Mouse (Mus musculus) kidney, postnatal 0 days (tissue): Measurements from ENCODE around the gene Gabrr1. TPM values are rescaled to one million over a fixed set of nuclear protein-coding genes. Genes with fewer than 3 reads are reported as not detected.

ENCODE experiments used
- ATAC-seq: fragments of 200-750 bp; cut with Nextera tagmentation; replicated peaks from 2 replicates; pipeline ENCODE4 v1.8.0; 2017; ENCODE audit warnings: low read depth, moderate number of reproducible peaks, moderate TSS enrichment, moderate library complexity; ENCODE audit not compliant: low FRiP score
- DNase-seq: peaks from one replicate; pipeline ENCODE4 v3.0.0-alpha.2; 2016; ENCODE audit warnings: low spot score
- H3K27ac ChIP-seq: fragments of 300-500 bp; sonication (generic); 2 replicates; pipeline ENCODE4 v1.5.1; 2014; ENCODE audit warnings: mild to moderate bottlenecking
- H3K27me3 ChIP-seq: fragments of 300-500 bp; sonication (generic); 2 replicates; pipeline ENCODE4 v1.6.1; 2014; ENCODE audit warnings: low read length, mixed read lengths; ENCODE audit not compliant: insufficient read depth
- H3K36me3 ChIP-seq: fragments of 300-500 bp; sonication (generic); 2 replicates; pipeline ENCODE4 v1.6.1; 2014; ENCODE audit warnings: low read length, mixed read lengths; ENCODE audit not compliant: insufficient read depth
- H3K4me1 ChIP-seq: fragments of 300-500 bp; sonication (generic); replicated peaks from 2 replicates; pipeline ENCODE4 v1.6.1; 2014; ENCODE audit warnings: antibody characterized with exemption, low read length, mixed read lengths; ENCODE audit not compliant: insufficient read depth
- H3K4me2 ChIP-seq: fragments of 300-500 bp; sonication (generic); 2 replicates; pipeline ENCODE4 v1.6.1; 2014; ENCODE audit warnings: mild to moderate bottlenecking, low read length, moderate library complexity, mixed read lengths
- H3K4me3 ChIP-seq: fragments of 300-500 bp; sonication (generic); replicated peaks from 2 replicates; pipeline ENCODE4 v1.5.1; 2014; ENCODE audit warnings: low read depth, low read length
- H3K9ac ChIP-seq: fragments of 300-500 bp; sonication (generic); 2 replicates; pipeline ENCODE4 v1.6.1; 2014; ENCODE audit warnings: low read depth, low read length
- H3K9me3 ChIP-seq: fragments of 300-500 bp; sonication (generic); replicated peaks from 2 replicates; pipeline ENCODE4 v1.6.1; 2016; ENCODE audit warnings: low read length, inconsistent platforms, mixed read lengths
- CTCF ChIP-seq: IDR thresholded peaks from 2 replicates; pipeline ENCODE4 v1.5.1; 2016; ENCODE audit warnings: antibody characterized with exemption, low read depth, mild to moderate bottlenecking, moderate library complexity
- WGBS: fragments of 180-500 bp; shearing (Covaris S2); extraction: QIAGEN DNeasy Blood & Tissue Kit; methylation state at CpG from one replicate; pipeline ENCODE4 v1.1.7; 2014; 5-methylcytosine and 5-hydroxymethylcytosine counted together
- polyA plus RNA-seq: library from polyadenylated mRNA; unstranded; fragments of >200 nt; fragmentation: Nextera tagmentation; extraction: Ambion mirVana; gene quantifications from 2 replicates; pipeline ENCODE4 v1.2.1, GENCODE M21; 2015

Gene Gabrr1
- polyA plus RNA-seq, 1 experiment from 2014 or later: not detected

- TF ChIP-seq CTCF: no peak
- Histone ChIP-seq H3K36me3 (no peaks in the 10 kb centered on the region), H3K4me1 (0 out of 2 replicates have a peak, but pooled peaks cover 5% of the 10 kb centered on the region), H3K9ac (no peak overlapping the region), H3K27me3 (no peaks in the 10 kb centered on the region), H3K9me3 (no peaks in the 10 kb centered on the region), H3K27ac (no peak overlapping the region), H3K4me3 (no peak overlapping the region), H3K4me2 (no peak overlapping the region)
- ATAC-seq: no peak
- DNase-seq: no peak
- WGBS: 66% methylated on average over 2 of the region's 2 CpGs
Observed at GRCm38 (mm10) chr4:33207551-33207950, 75.2 kb downstream of the Gabrr1 start.

- Histone ChIP-seq H3K4me3 (peak within 1 kb of the TSS; percentile 57), H3K4me2 (peak within 1 kb of the TSS; percentile 100), H3K36me3 (no peaks in the 10 kb centered on the region), H3K4me1 (0 out of 2 replicates have a peak, but pooled peaks cover 5% of the 10 kb centered on the region), H3K9me3 (no peaks in the 10 kb centered on the region), H3K27ac (no peak within 1 kb of the TSS), H3K9ac (peak within 1 kb of the TSS; percentile 69), H3K27me3 (no peaks in the 10 kb centered on the region)
- 3% methylated on average over 65 of the region's 65 CpGs for WGBS
- peak; percentile 16; the same call in 1 of the 2 replicates for TF ChIP-seq CTCF
- ATAC-seq (peak; percentile 75), DNase-seq (peak; percentile 23)
Observed at GRCm38 (mm10) chr4:33208881-33209841, 76.8 kb downstream of the Gabrr1 start, which contains the start of gene Srsf12. Gene Srsf12 (plus strand): TSS chr4:33208991.

Other genes with a start within 250 kb of the Gabrr1 start
- 8.5 and 9.2 TPM in 2 replicates for gene Ankrd6, start 181.7 kb upstream of the Gabrr1 start, polyA plus RNA-seq
- gene Rragd, start 149.5 kb upstream of the Gabrr1 start, polyA plus RNA-seq: 24.0 and 26.8 TPM in 2 replicates
- gene Ube2j1, start 101.1 kb upstream of the Gabrr1 start, polyA plus RNA-seq: 39.6 and 44.7 TPM in 2 replicates
- 0.20 TPM in 1 of 2 replicates, not detected in the other for gene Gabrr2, start 69.5 kb upstream of the Gabrr1 start, polyA plus RNA-seq
- 0.77 and 0.87 TPM in 2 replicates for gene Pm20d2, start 57.2 kb downstream of the Gabrr1 start, polyA plus RNA-seq
- gene Srsf12, start 76.5 kb downstream of the Gabrr1 start, polyA plus RNA-seq: 2.6 TPM in 2 replicates
- gene Pnrc1, start 157.6 kb downstream of the Gabrr1 start, polyA plus RNA-seq: 123 and 137 TPM in 2 replicates
- 14.3 and 17.3 TPM in 2 replicates for gene Rngtt, start 177.8 kb downstream of the Gabrr1 start, polyA plus RNA-seq